Mouse (Mus musculus) embryo, embryonic 9.5 days (tissue): ENCODE measurements at regions not wholly inside any gene's neighbourhood (a gene's known extent, or its start where the extent isn't known, plus 50 kb on each side); places are given as distances from the start of the nearest gene placed in this dataset.

ENCODE experiments used
- DNase-seq: peaks from one replicate; pipeline ENCODE4 v3.0.0-alpha.2; 2017; ENCODE audit errors: extremely low spot score

GRCm38 (mm10) chr15:24743240-24743639, 670.3 kb downstream of the Basp1 start:
- DNase-seq, result no peak

- no peak for DNase-seq
Observed at GRCm38 (mm10) chr15:24725170-24725569, 688.4 kb downstream of the Basp1 start.

- DNase-seq, result peak; percentile 46
Observed at GRCm38 (mm10) chr15:24724664-24725063, 688.9 kb downstream of the Basp1 start.

- no peak for DNase-seq
Observed at GRCm38 (mm10) chr15:24720346-24720745, 693.2 kb downstream of the Basp1 start.

GRCm38 (mm10) chr15:24682167-24682566, 731.4 kb downstream of the Basp1 start:
- no peak for DNase-seq

- no peak for DNase-seq
Observed at GRCm38 (mm10) chr15:24648938-24649337, 764.6 kb downstream of the Basp1 start.

GRCm38 (mm10) chr15:24635620-24636019, 777.9 kb downstream of the Basp1 start:
- DNase-seq, result no peak

- DNase-seq, result peak; percentile 23
Observed at GRCm38 (mm10) chr15:24596242-24596641, 817.3 kb downstream of the Basp1 start.

- peak; percentile 27 for DNase-seq
Observed at GRCm38 (mm10) chr15:24588943-24589342, 824.6 kb downstream of the Basp1 start.

GRCm38 (mm10) chr15:24566981-24567380, 846.6 kb downstream of the Basp1 start:
- peak; percentile 61 for DNase-seq

GRCm38 (mm10) chr15:24556806-24557205, 856.8 kb downstream of the Basp1 start:
- DNase-seq, result no peak

GRCm38 (mm10) chr15:24550108-24550507, 863.5 kb downstream of the Basp1 start:
- DNase-seq, result no peak

GRCm38 (mm10) chr15:24530065-24530464, 883.5 kb downstream of the Basp1 start:
- DNase-seq, result no peak

GRCm38 (mm10) chr15:24527379-24527778, 886.2 kb downstream of the Basp1 start:
- DNase-seq, result no peak

GRCm38 (mm10) chr15:24513926-24514325, 899.6 kb downstream of the Basp1 start:
- DNase-seq, result no peak

GRCm38 (mm10) chr15:24501907-24502559, 911.5 kb downstream of the Basp1 start:
- DNase-seq, result no peak

- DNase-seq, result no peak
Observed at GRCm38 (mm10) chr15:24486235-24486634, 927.3 kb downstream of the Basp1 start.

GRCm38 (mm10) chr15:24468239-24468638, 945.3 kb downstream of the Basp1 start:
- DNase-seq, result no peak

GRCm38 (mm10) chr15:24457726-24458125, 955.8 kb downstream of the Basp1 start:
- no peak for DNase-seq

- no peak for DNase-seq
Observed at GRCm38 (mm10) chr15:24433083-24433482, 980.5 kb downstream of the Basp1 start.

GRCm38 (mm10) chr15:24429154-24429553, 984.4 kb downstream of the Basp1 start:
- no peak for DNase-seq

GRCm38 (mm10) chr15:24422333-24422942, 991.1 kb downstream of the Basp1 start:
- DNase-seq, result no peak

GRCm38 (mm10) chr15:24419736-24420135, 993.8 kb downstream of the Basp1 start:
- no peak for DNase-seq

- DNase-seq, result no peak
Observed at GRCm38 (mm10) chr15:24419186-24419585, 994.4 kb downstream of the Basp1 start.
